Mouse (Mus musculus) heart, postnatal 25 days (tissue): ENCODE results near the gene Olfr221. TPM values are rescaled to one million over a fixed set of nuclear protein-coding genes. Genes with fewer than 3 reads are reported as not detected.

Experiments used
- total RNA-seq, 2 experiments: library from RNA; stranded (reverse); gene quantifications; 2 replicates each; pipeline ENCODE4 v1.2.3; 2021

Gene Olfr221
- total RNA-seq, 2 experiments from 2014 or later: not detected

Other genes with a start within 250 kb of the Olfr221 start
- not detected for gene AY358078, start 242.4 kb downstream of the Olfr221 start, total RNA-seq
- not detected for gene Ear6, start 188.8 kb downstream of the Olfr221 start, total RNA-seq
- gene Mettl17, start 157.6 kb downstream of the Olfr221 start, total RNA-seq: 10 to 100 TPM; 19.8 to 20.9 TPM
- gene Slc39a2, start 149.6 kb downstream of the Olfr221 start, total RNA-seq: under 1 TPM in 1 of 2 experiments, not detected in 1; 0.36 TPM
- 1,000 to 10,000 TPM; 1,299 to 1,387 TPM for gene Ndrg2, start 128.3 kb downstream of the Olfr221 start, total RNA-seq
- gene Tppp2, start 124.0 kb downstream of the Olfr221 start, total RNA-seq: not detected
- gene Rnase13, start 119.7 kb downstream of the Olfr221 start, total RNA-seq: not detected
- 10 to 100 TPM; 31.2 to 41.2 TPM for gene Arhgef40, start 57.7 kb downstream of the Olfr221 start, total RNA-seq
- 1 to 10 TPM; 3.3 to 3.9 TPM for gene Tmem253, start 26.8 kb downstream of the Olfr221 start, total RNA-seq
- 10 to 100 TPM; 24.8 to 29.0 TPM for gene Zfp219, start 21.7 kb downstream of the Olfr221 start, total RNA-seq
- gene Hnrnpc, start 61.6 kb upstream of the Olfr221 start, total RNA-seq: 100 to 1,000 TPM; 132 to 147 TPM
- not detected for gene Rpgrip1, start 68.2 kb upstream of the Olfr221 start, total RNA-seq
- gene Supt16, start 155.0 kb upstream of the Olfr221 start, total RNA-seq: 10 to 100 TPM; 22.1 to 23.3 TPM
- gene Chd8, start 215.3 kb upstream of the Olfr221 start, total RNA-seq: 10 to 100 TPM; 34.6 to 44.8 TPM
- gene Tox4, start 236.7 kb upstream of the Olfr221 start, total RNA-seq: 10 to 100 TPM; 33.0 to 37.6 TPM
- 1 to 10 TPM; 4.2 to 5.2 TPM for gene Rab2b, start 237.1 kb upstream of the Olfr221 start, total RNA-seq